Mouse (Mus musculus): Measurements from ENCODE around the gene Cnmd. TPM values are rescaled to one million over a fixed set of nuclear protein-coding genes. Genes with fewer than 3 reads are reported as not detected.
A peak's percentile ranks its signal among the peaks of the same experiment; 100 is the strongest.

The Cnmd gene
- polyA plus RNA-seq, 1 experiment from 2014 or later, result 1.7 TPM

GRCm38 (mm10) chr14:79606392-79606791 lies 55.6 kb downstream of the Cnmd start:
- Histone ChIP-seq H3K27me3 (ENCODE audit: insufficient read depth, low read length) (no peaks in the 10 kb centered on the region), H3K36me3 (ENCODE audit: insufficient read depth, low read length) (peaks cover 40% of the 10 kb centered on the region), H3K9me3 (replicated peaks; ENCODE audit: low read length) (no peaks in the 10 kb centered on the region), H3K27ac (no peak overlapping the region), H3K9ac (ENCODE audit: low read depth, low read length) (no peak overlapping the region), H3K4me1 (replicated peaks; ENCODE audit: insufficient read depth, low read length) (no peaks in the 10 kb centered on the region), H3K4me3 (replicated peaks; ENCODE audit: low read depth, low read length) (no peak overlapping the region), H3K4me2 (ENCODE audit: low read length) (no peak overlapping the region)
- no peak for DNase-seq (ENCODE audit: low spot score)
- no peak for ATAC-seq (replicated peaks; ENCODE audit: low FRiP score, low read depth)
- no peak for TF ChIP-seq CTCF (IDR thresholded peaks at IDR 0.05; ENCODE audit: low read depth)
- WGBS, result 95% methylated on average over 6 of the region's 6 CpGs

GRCm38 (mm10) chr14:79605881-79606280 lies 56.1 kb downstream of the Cnmd start:
- Histone ChIP-seq H3K27me3 (ENCODE audit: insufficient read depth, low read length) (no peaks in the 10 kb centered on the region), H3K4me2 (ENCODE audit: low read length) (no peak overlapping the region), H3K9me3 (replicated peaks; ENCODE audit: low read length) (no peaks in the 10 kb centered on the region), H3K36me3 (ENCODE audit: insufficient read depth, low read length) (peaks cover 40% of the 10 kb centered on the region), H3K4me1 (replicated peaks; ENCODE audit: insufficient read depth, low read length) (no peaks in the 10 kb centered on the region), H3K9ac (ENCODE audit: low read depth, low read length) (no peak overlapping the region), H3K4me3 (replicated peaks; ENCODE audit: low read depth, low read length) (no peak overlapping the region), H3K27ac (no peak overlapping the region)
- DNase-seq (ENCODE audit: low spot score) (peak; percentile 39), ATAC-seq (replicated peaks; ENCODE audit: low FRiP score, low read depth) (no peak)
- 48% methylated on average over 2 of the region's 2 CpGs for WGBS
- TF ChIP-seq CTCF (IDR thresholded peaks at IDR 0.05; ENCODE audit: low read depth), result no peak

GRCm38 (mm10) chr14:79596602-79597001 lies 65.4 kb downstream of the Cnmd start:
- H3K27me3 ChIP-seq (ENCODE audit: insufficient read depth, low read length), result no peaks in the 10 kb centered on the region
- no peak overlapping the region for H3K4me2 ChIP-seq (ENCODE audit: low read length)
- no peak overlapping the region for H3K4me3 ChIP-seq (replicated peaks; ENCODE audit: low read depth, low read length)
- no peaks in the 10 kb centered on the region for H3K4me1 ChIP-seq (replicated peaks; ENCODE audit: insufficient read depth, low read length)
- no peak for TF ChIP-seq CTCF (IDR thresholded peaks at IDR 0.05; ENCODE audit: low read depth)
- no peak overlapping the region for H3K27ac ChIP-seq
- H3K36me3 ChIP-seq (ENCODE audit: insufficient read depth, low read length), result peaks cover 44% of the 10 kb centered on the region
- ATAC-seq (replicated peaks; ENCODE audit: low FRiP score, low read depth) (no peak), DNase-seq (ENCODE audit: low spot score) (no peak)
- WGBS, result 66% methylated on average over 4 of the region's 4 CpGs
- no peaks in the 10 kb centered on the region for H3K9me3 ChIP-seq (replicated peaks; ENCODE audit: low read length)
- H3K9ac ChIP-seq (ENCODE audit: low read depth, low read length), result no peak overlapping the region

GRCm38 (mm10) chr14:79594069-79594468 lies 67.9 kb downstream of the Cnmd start:
- no peaks in the 10 kb centered on the region for H3K9me3 ChIP-seq (replicated peaks; ENCODE audit: low read length)
- H3K27ac ChIP-seq, result no peak overlapping the region
- no peak overlapping the region for H3K9ac ChIP-seq (ENCODE audit: low read depth, low read length)
- no peak for TF ChIP-seq CTCF (IDR thresholded peaks at IDR 0.05; ENCODE audit: low read depth)
- no peak overlapping the region for H3K4me2 ChIP-seq (ENCODE audit: low read length)
- DNase-seq (ENCODE audit: low spot score), result no peak
- H3K36me3 ChIP-seq (ENCODE audit: insufficient read depth, low read length), result peaks cover 22% of the 10 kb centered on the region; the same call in 1 of the 2 replicates
- H3K4me1 ChIP-seq (replicated peaks; ENCODE audit: insufficient read depth, low read length), result peaks cover 2% of the 10 kb centered on the region; the same call in 1 of the 2 replicates
- no peak overlapping the region for H3K4me3 ChIP-seq (replicated peaks; ENCODE audit: low read depth, low read length)
- no peak for ATAC-seq (replicated peaks; ENCODE audit: low FRiP score, low read depth)
- WGBS, result 90% methylated on average over 5 of the region's 5 CpGs
- H3K27me3 ChIP-seq (ENCODE audit: insufficient read depth, low read length), result no peaks in the 10 kb centered on the region

- H3K9ac ChIP-seq (ENCODE audit: low read depth, low read length), result no peak overlapping the region
- H3K4me2 ChIP-seq (ENCODE audit: low read length), result no peak overlapping the region
- H3K36me3 ChIP-seq (ENCODE audit: insufficient read depth, low read length), result peaks cover 12% of the 10 kb centered on the region; the same call in 1 of the 2 replicates
- no peak for TF ChIP-seq CTCF (IDR thresholded peaks at IDR 0.05; ENCODE audit: low read depth)
- H3K4me3 ChIP-seq (replicated peaks; ENCODE audit: low read depth, low read length), result no peak overlapping the region
- no peaks in the 10 kb centered on the region for H3K27me3 ChIP-seq (ENCODE audit: insufficient read depth, low read length)
- H3K9me3 ChIP-seq (replicated peaks; ENCODE audit: low read length), result no peaks in the 10 kb centered on the region
- no peak overlapping the region for H3K27ac ChIP-seq
- peaks cover 9% of the 10 kb centered on the region; the same call in 1 of the 2 replicates for H3K4me1 ChIP-seq (replicated peaks; ENCODE audit: insufficient read depth, low read length)
- 89% methylated on average over 2 of the region's 2 CpGs for WGBS
- DNase-seq (ENCODE audit: low spot score), result no peak
- no peak for ATAC-seq (replicated peaks; ENCODE audit: low FRiP score, low read depth)
Measured at GRCm38 (mm10) chr14:79591611-79592010, 70.4 kb downstream of the Cnmd start.

- Histone ChIP-seq H3K9ac (ENCODE audit: low read depth, low read length) (no peak overlapping the region), H3K27me3 (ENCODE audit: insufficient read depth, low read length) (no peaks in the 10 kb centered on the region), H3K4me1 (replicated peaks; ENCODE audit: insufficient read depth, low read length) (peaks cover 12% of the 10 kb centered on the region; the same call in 1 of the 2 replicates), H3K36me3 (ENCODE audit: insufficient read depth, low read length) (0 out of 2 replicates have a peak, but pooled peaks cover 7% of the 10 kb centered on the region), H3K4me3 (replicated peaks; ENCODE audit: low read depth, low read length) (no peak overlapping the region), H3K27ac (no peak overlapping the region), H3K4me2 (ENCODE audit: low read length) (no peak overlapping the region), H3K9me3 (replicated peaks; ENCODE audit: low read length) (no peaks in the 10 kb centered on the region)
- DNase-seq (ENCODE audit: low spot score) (no peak), ATAC-seq (replicated peaks; ENCODE audit: low FRiP score, low read depth) (no peak)
- TF ChIP-seq CTCF (IDR thresholded peaks at IDR 0.05; ENCODE audit: low read depth), result no peak
- 96% methylated on average over 8 of the region's 8 CpGs for WGBS
Measured at GRCm38 (mm10) chr14:79590916-79591315, 71.1 kb downstream of the Cnmd start.

- Histone ChIP-seq H3K4me1 (replicated peaks; ENCODE audit: insufficient read depth, low read length) (peaks cover 12% of the 10 kb centered on the region; the same call in 1 of the 2 replicates), H3K4me2 (ENCODE audit: low read length) (no peak overlapping the region), H3K9ac (ENCODE audit: low read depth, low read length) (no peak overlapping the region), H3K27me3 (ENCODE audit: insufficient read depth, low read length) (no peaks in the 10 kb centered on the region), H3K4me3 (replicated peaks; ENCODE audit: low read depth, low read length) (no peak overlapping the region), H3K9me3 (replicated peaks; ENCODE audit: low read length) (no peaks in the 10 kb centered on the region), H3K27ac (no peak overlapping the region), H3K36me3 (ENCODE audit: insufficient read depth, low read length) (no peaks in the 10 kb centered on the region)
- DNase-seq (ENCODE audit: low spot score) (no peak), ATAC-seq (replicated peaks; ENCODE audit: low FRiP score, low read depth) (no peak)
- 89% methylated on average over 6 of the region's 6 CpGs for WGBS
- no peak for TF ChIP-seq CTCF (IDR thresholded peaks at IDR 0.05; ENCODE audit: low read depth)
Measured at GRCm38 (mm10) chr14:79589401-79589800, 72.6 kb downstream of the Cnmd start.

Data from kidney, postnatal 0 days (tissue).